Mouse (Mus musculus) intestine, embryonic 14.5 days (tissue): ENCODE data around the gene Dab2ip. TPM values are rescaled to one million over a fixed set of nuclear protein-coding genes. Genes with fewer than 3 reads are reported as not detected.

Source experiments
- ATAC-seq: fragments of 200-750 bp; cut with Nextera tagmentation; replicated peaks from 2 replicates; pipeline ENCODE4 v1.8.0; 2017; ENCODE audit warnings: low read depth, moderate number of reproducible peaks, moderate TSS enrichment, moderate library complexity; ENCODE audit not compliant: low FRiP score, low TSS enrichment
- DNase-seq: peaks from one replicate; pipeline ENCODE4 v3.0.0-alpha.2; 2018; ENCODE audit warnings: low spot score
- H3K27ac ChIP-seq: fragments of 300-500 bp; sonication (generic); 2 replicates; pipeline ENCODE4 v1.5.1; 2014; ENCODE audit warnings: low read depth, mild to moderate bottlenecking, control low read depth
- H3K27me3 ChIP-seq: fragments of 300-500 bp; sonication (generic); replicated peaks from 2 replicates; pipeline ENCODE4 v1.6.1; 2014; ENCODE audit warnings: low read length, control low read depth; ENCODE audit not compliant: control insufficient read depth, insufficient read depth
- H3K36me3 ChIP-seq: fragments of 300-500 bp; sonication (generic); 2 replicates; pipeline ENCODE4 v1.6.1; 2014; ENCODE audit warnings: low read length, control low read depth; ENCODE audit not compliant: control insufficient read depth, insufficient read depth
- H3K4me1 ChIP-seq: fragments of 300-500 bp; sonication (generic); replicated peaks from 2 replicates; pipeline ENCODE4 v1.6.1; 2014; ENCODE audit warnings: low read length, control low read depth, mixed read lengths; ENCODE audit not compliant: control insufficient read depth, insufficient read depth
- H3K4me2 ChIP-seq: fragments of 300-500 bp; sonication (generic); 2 replicates; pipeline ENCODE4 v1.6.1; 2014; ENCODE audit warnings: low read length
- H3K4me3 ChIP-seq: fragments of 300-500 bp; sonication (generic); 2 replicates; pipeline ENCODE4 v1.5.1; 2014; ENCODE audit warnings: low read depth, low read length, control low read depth, mixed read lengths
- H3K9ac ChIP-seq: fragments of 300-500 bp; sonication (generic); 2 replicates; pipeline ENCODE4 v1.6.1; 2014; ENCODE audit warnings: mild to moderate bottlenecking, low read length
- H3K9me3 ChIP-seq: fragments of 300-500 bp; sonication (generic); 2 replicates; pipeline ENCODE4 v1.6.1; 2016; ENCODE audit warnings: low read length, control low read depth; ENCODE audit not compliant: control insufficient read depth
- WGBS: fragments of 180-500 bp; shearing (Covaris S2); extraction: QIAGEN DNeasy Blood & Tissue Kit; methylation state at CpG from one replicate; pipeline ENCODE4 v1.1.7; 2014; 5-methylcytosine and 5-hydroxymethylcytosine counted together
- polyA plus RNA-seq: library from polyadenylated mRNA; unstranded; fragments of >200 nt; fragmentation: Nextera tagmentation; extraction: Ambion mirVana; gene quantifications from 2 replicates; pipeline ENCODE4 v1.2.1, GENCODE M21; 2014

Dab2ip gene
- polyA plus RNA-seq, 1 experiment from 2014 or later, result 47.8 TPM

GRCm38 (mm10) chr2:35566957-35567693 lies 9.1 kb downstream of the Dab2ip start:
- Histone ChIP-seq H3K4me1 (no peaks in the 10 kb centered on the region), H3K9ac (no peak overlapping the region), H3K36me3 (no peaks in the 10 kb centered on the region), H3K9me3 (no peaks in the 10 kb centered on the region), H3K4me3 (no peak overlapping the region), H3K4me2 (no peak overlapping the region), H3K27ac (no peak overlapping the region), H3K27me3 (no peaks in the 10 kb centered on the region)
- 77% methylated on average over 11 of the region's 11 CpGs for WGBS
- ATAC-seq (no peak), DNase-seq (no peak)

- no peak for ATAC-seq
- WGBS, result 80% methylated on average over 4 of the region's 4 CpGs
Observed at GRCm38 (mm10) chr2:35567694-35568149, 9.7 kb downstream of the Dab2ip start.

GRCm38 (mm10) chr2:35570743-35571142 lies 12.7 kb downstream of the Dab2ip start:
- no peaks in the 10 kb centered on the region for H3K9me3 ChIP-seq
- ATAC-seq, result no peak
- H3K9ac ChIP-seq, result no peak overlapping the region
- H3K27ac ChIP-seq, result no peak overlapping the region
- no peak overlapping the region for H3K4me3 ChIP-seq
- no peaks in the 10 kb centered on the region for H3K27me3 ChIP-seq
- DNase-seq, result no peak
- WGBS, result 74% methylated on average over 4 of the region's 4 CpGs
- no peak overlapping the region for H3K4me2 ChIP-seq
- H3K4me1 ChIP-seq, result no peaks in the 10 kb centered on the region; the same call in 1 of the 2 replicates
- no peaks in the 10 kb centered on the region for H3K36me3 ChIP-seq

More at GRCm38 (mm10) chr2:35567694-35568149, 9.7 kb downstream of the Dab2ip start:
- no peak for DNase-seq
- Histone ChIP-seq H3K36me3 (no peaks in the 10 kb centered on the region), H3K27ac (no peak overlapping the region), H3K27me3 (no peaks in the 10 kb centered on the region), H3K4me1 (no peaks in the 10 kb centered on the region), H3K4me2 (no peak overlapping the region), H3K4me3 (no peak overlapping the region), H3K9me3 (no peaks in the 10 kb centered on the region), H3K9ac (no peak overlapping the region)

GRCm38 (mm10) chr2:35574643-35575042 lies 16.6 kb downstream of the Dab2ip start:
- no peaks in the 10 kb centered on the region for H3K9me3 ChIP-seq
- WGBS, result 8% methylated on average over 1 of the region's 1 CpGs
- H3K9ac ChIP-seq, result no peak overlapping the region
- no peak for ATAC-seq
- no peaks in the 10 kb centered on the region for H3K36me3 ChIP-seq
- no peak overlapping the region for H3K4me2 ChIP-seq
- no peak overlapping the region for H3K4me3 ChIP-seq
- H3K27ac ChIP-seq, result no peak overlapping the region
- no peak for DNase-seq
- H3K4me1 ChIP-seq, result peaks cover 3% of the 10 kb centered on the region
- no peaks in the 10 kb centered on the region for H3K27me3 ChIP-seq

GRCm38 (mm10) chr2:35576675-35577074 lies 18.6 kb downstream of the Dab2ip start:
- H3K27me3 ChIP-seq, result no peaks in the 10 kb centered on the region
- peaks cover 19% of the 10 kb centered on the region for H3K4me1 ChIP-seq
- no peaks in the 10 kb centered on the region for H3K9me3 ChIP-seq
- no peak overlapping the region for H3K27ac ChIP-seq
- DNase-seq (no peak), ATAC-seq (no peak)
- no peak overlapping the region for H3K9ac ChIP-seq
- no peak overlapping the region for H3K4me3 ChIP-seq
- no peaks in the 10 kb centered on the region for H3K36me3 ChIP-seq
- 90% methylated on average over 3 of the region's 3 CpGs for WGBS
- H3K4me2 ChIP-seq, result no peak overlapping the region

GRCm38 (mm10) chr2:35580111-35580510 lies 22.0 kb downstream of the Dab2ip start:
- Histone ChIP-seq H3K4me3 (no peak overlapping the region), H3K4me1 (peaks cover 30% of the 10 kb centered on the region), H3K9ac (no peak overlapping the region), H3K36me3 (no peaks in the 10 kb centered on the region), H3K27me3 (no peaks in the 10 kb centered on the region), H3K4me2 (no peak overlapping the region), H3K27ac (no peak overlapping the region), H3K9me3 (no peaks in the 10 kb centered on the region)
- DNase-seq (no peak), ATAC-seq (no peak)
- 62% methylated on average over 4 of the region's 4 CpGs for WGBS

GRCm38 (mm10) chr2:35581501-35582340 lies 23.7 kb downstream of the Dab2ip start:
- under 1% methylated on average over 67 of the region's 76 CpGs for WGBS
- Histone ChIP-seq H3K4me2 (peak overlapping the region; percentile 95), H3K27ac (peak overlapping the region; percentile 94), H3K9me3 (no peaks in the 10 kb centered on the region), H3K4me1 (peaks cover 30% of the 10 kb centered on the region), H3K9ac (peak overlapping the region; percentile 76), H3K27me3 (no peaks in the 10 kb centered on the region), H3K4me3 (peak overlapping the region; percentile 52), H3K36me3 (no peaks in the 10 kb centered on the region)
- ATAC-seq (peak; percentile 74), DNase-seq (peak; percentile 89)

- Histone ChIP-seq H3K4me1 (peaks cover 35% of the 10 kb centered on the region), H3K27ac (peak overlapping the region; percentile 94), H3K9ac (peak overlapping the region; percentile 76), H3K4me3 (peak overlapping the region; percentile 52), H3K27me3 (no peaks in the 10 kb centered on the region), H3K36me3 (no peaks in the 10 kb centered on the region), H3K4me2 (peak overlapping the region; percentile 95), H3K9me3 (no peaks in the 10 kb centered on the region)
- ATAC-seq (peak; percentile 59), DNase-seq (peak; percentile 87)
- WGBS, result 1% methylated on average over 46 of the region's 46 CpGs
Observed at GRCm38 (mm10) chr2:35582341-35582941, 24.4 kb downstream of the Dab2ip start.
